Mouse (Mus musculus): ENCODE data around the gene Sp110.
"Not testable (repeated sequence)": the region's sequence is repeated elsewhere in the genome, so short reads cannot be mapped to it uniquely, and the experiment has no call there.

The Sp110 gene

GRCm38 (mm10) chr1:85543818-85544217, 54.8 kb downstream of the Sp110 start:
- DNase-seq: not testable (repeated sequence)

GRCm38 (mm10) chr1:85528451-85529110, 70.0 kb downstream of the Sp110 start:
- DNase-seq: not testable (repeated sequence)
